Mouse (Mus musculus) layer of hippocampus, adult 2 months (tissue): ENCODE results near the gene Zbtb20. TPM values are rescaled to one million over a fixed set of nuclear protein-coding genes. Genes with fewer than 3 reads are reported as not detected.

Experiments
- DNase-seq, 2 experiments: peaks; one replicate each; pipeline ENCODE4 v3.0.0; 2022; ENCODE audit warnings: low spot score in 2 of 2
- H3K27ac ChIP-seq: fragments of 200-600 bp; 2 replicates; pipeline ENCODE4 v1.8.1; 2022
- H3K4me3 ChIP-seq: fragments of 200-600 bp; 2 replicates; pipeline ENCODE4 v1.8.1; 2022; ENCODE audit warnings: mild to moderate bottlenecking
- CTCF ChIP-seq: fragments of 200-600 bp; conservative IDR thresholded peaks from 2 replicates; pipeline ENCODE4 v1.8.1; 2022; ENCODE audit warnings: antibody characterized with exemption, mild to moderate bottlenecking, moderate library complexity
- total RNA-seq, 2 experiments: library from RNA; stranded (reverse); gene quantifications; 2 replicates each; pipeline ENCODE4 v1.2.3; 2021

Zbtb20 gene
- total RNA-seq, 2 experiments from 2014 or later, result 335 to 353 TPM

- no peak for TF ChIP-seq CTCF
- Histone ChIP-seq H3K4me3 (no peak overlapping the region), H3K27ac (peak overlapping the region; percentile 88)
- DNase-seq, result peak; percentile 77 to 85
These were observed 721.8 kb downstream of the Zbtb20 start for GRCm38 (mm10) chr16:43597375-43598060.

- DNase-seq, result no peak
- no peak overlapping the region for H3K4me3 ChIP-seq
- TF ChIP-seq CTCF, result no peak
These were observed 724.0 kb downstream of the Zbtb20 start for GRCm38 (mm10) chr16:43599707-43600106.

GRCm38 (mm10) chr16:43602573-43602972, 726.9 kb downstream of the Zbtb20 start:
- no peak for TF ChIP-seq CTCF
- Histone ChIP-seq H3K4me3 (no peak overlapping the region), H3K27ac (peak overlapping the region; percentile 88; the same call in 1 of the 2 replicates)
- DNase-seq, result no peak

More at GRCm38 (mm10) chr16:43599707-43600106, 724.0 kb downstream of the Zbtb20 start:
- H3K27ac ChIP-seq, result peak overlapping the region; percentile 88

- peak overlapping the region; percentile 56 for H3K27ac ChIP-seq
- H3K4me3 ChIP-seq, result no peak overlapping the region
- DNase-seq, result no peak
- no peak for TF ChIP-seq CTCF
These were observed 728.0 kb downstream of the Zbtb20 start for GRCm38 (mm10) chr16:43603591-43604141.

GRCm38 (mm10) chr16:43604399-43605013, 728.8 kb downstream of the Zbtb20 start:
- no peak for TF ChIP-seq CTCF
- H3K27ac ChIP-seq, result peak overlapping the region; percentile 56
- no peak overlapping the region for H3K4me3 ChIP-seq
- DNase-seq, result no peak

- no peak overlapping the region for H3K4me3 ChIP-seq
- TF ChIP-seq CTCF, result no peak
- peak overlapping the region; percentile 36; the same call in 1 of the 2 replicates for H3K27ac ChIP-seq
- no peak for DNase-seq
These were observed 731.4 kb downstream of the Zbtb20 start for GRCm38 (mm10) chr16:43607086-43607485.

- DNase-seq, result no peak
- Histone ChIP-seq H3K27ac (peak overlapping the region; percentile 33; the same call in 1 of the 2 replicates), H3K4me3 (no peak overlapping the region)
- no peak for TF ChIP-seq CTCF
These were observed 732.4 kb downstream of the Zbtb20 start for GRCm38 (mm10) chr16:43608066-43608465.

- no peak for TF ChIP-seq CTCF
- H3K4me3 ChIP-seq, result no peak overlapping the region
- H3K27ac ChIP-seq, result no peak overlapping the region; the same call in 1 of the 2 replicates
- DNase-seq, result no peak
These were observed 734.7 kb downstream of the Zbtb20 start for GRCm38 (mm10) chr16:43610375-43610774.

GRCm38 (mm10) chr16:43616348-43616747, 740.7 kb downstream of the Zbtb20 start:
- no peak overlapping the region for H3K4me3 ChIP-seq
- TF ChIP-seq CTCF, result no peak
- peak overlapping the region; percentile 43 for H3K27ac ChIP-seq
- no peak for DNase-seq

GRCm38 (mm10) chr16:43617346-43617745, 741.7 kb downstream of the Zbtb20 start:
- H3K4me3 ChIP-seq, result no peak overlapping the region
- DNase-seq, result no peak
- no peak for TF ChIP-seq CTCF
- H3K27ac ChIP-seq, result no peak overlapping the region

GRCm38 (mm10) chr16:43618286-43618685, 742.6 kb downstream of the Zbtb20 start:
- DNase-seq, result no peak
- Histone ChIP-seq H3K27ac (peak overlapping the region; percentile 67; the same call in 1 of the 2 replicates), H3K4me3 (no peak overlapping the region)
- no peak for TF ChIP-seq CTCF

GRCm38 (mm10) chr16:43619277-43619676, 743.6 kb downstream of the Zbtb20 start:
- H3K27ac ChIP-seq, result peak overlapping the region; percentile 67
- 0 out of 2 replicates have a peak, but pooled peaks have one; percentile 27 for TF ChIP-seq CTCF
- H3K4me3 ChIP-seq, result no peak overlapping the region
- DNase-seq, result no peak

GRCm38 (mm10) chr16:43620359-43620758, 744.7 kb downstream of the Zbtb20 start:
- H3K4me3 ChIP-seq, result no peak overlapping the region
- H3K27ac ChIP-seq, result peak overlapping the region; percentile 67
- no peak for DNase-seq
- no peak for TF ChIP-seq CTCF
